Mouse (Mus musculus): Measurements from ENCODE around the gene Tecpr2. TPM values are rescaled to one million over a fixed set of nuclear protein-coding genes. Genes with fewer than 3 reads are reported as not detected.

Gene Tecpr2
- total RNA-seq, 2 experiments from 2014 or later = 5.1 to 6.0 TPM

- no peak for DNase-seq
Observed at GRCm38 (mm10) chr12:110948082-110948909, 59.2 kb downstream of the Tecpr2 start.

GRCm38 (mm10) chr12:110948910-110949201 lies 59.8 kb downstream of the Tecpr2 start:
- DNase-seq = peak; percentile 52 to 59

GRCm38 (mm10) chr12:110949410-110949809 lies 60.3 kb downstream of the Tecpr2 start:
- peak; percentile 67 to 74 for DNase-seq

- DNase-seq = no peak
Observed at GRCm38 (mm10) chr12:110950151-110950550, 61.1 kb downstream of the Tecpr2 start.

- no peak for DNase-seq
Observed at GRCm38 (mm10) chr12:110951236-110951635, 62.2 kb downstream of the Tecpr2 start.

- DNase-seq = no peak
Observed at GRCm38 (mm10) chr12:110952628-110953385, 63.7 kb downstream of the Tecpr2 start.

GRCm38 (mm10) chr12:110953443-110953842 lies 64.4 kb downstream of the Tecpr2 start:
- no peak for DNase-seq

GRCm38 (mm10) chr12:110953900-110954299 lies 64.8 kb downstream of the Tecpr2 start:
- DNase-seq = no peak

- no peak for DNase-seq
Observed at GRCm38 (mm10) chr12:110954351-110954991, 65.4 kb downstream of the Tecpr2 start.

- no peak for DNase-seq
Observed at GRCm38 (mm10) chr12:110961973-110962372, 72.9 kb downstream of the Tecpr2 start.

GRCm38 (mm10) chr12:110965500-110965899 lies 76.4 kb downstream of the Tecpr2 start:
- DNase-seq = no peak

- DNase-seq = no peak
Observed at GRCm38 (mm10) chr12:110966079-110966478, 77.0 kb downstream of the Tecpr2 start.

GRCm38 (mm10) chr12:110967146-110967545 lies 78.1 kb downstream of the Tecpr2 start:
- DNase-seq = no peak

- no peak for DNase-seq
Observed at GRCm38 (mm10) chr12:110970408-110970807, 81.3 kb downstream of the Tecpr2 start.

- no peak for DNase-seq
Observed at GRCm38 (mm10) chr12:110971972-110972371, 82.9 kb downstream of the Tecpr2 start.

- DNase-seq = no peak
Observed at GRCm38 (mm10) chr12:110973829-110974228, 84.8 kb downstream of the Tecpr2 start.

GRCm38 (mm10) chr12:110974295-110974694 lies 85.2 kb downstream of the Tecpr2 start:
- peak; percentile 72 to 84 for DNase-seq

- no peak for DNase-seq
Observed at GRCm38 (mm10) chr12:110974726-110975125, 85.7 kb downstream of the Tecpr2 start.

- no peak for DNase-seq
Observed at GRCm38 (mm10) chr12:110975385-110975784, 86.3 kb downstream of the Tecpr2 start.

- DNase-seq = peak; percentile 64 to 84
Observed at GRCm38 (mm10) chr12:110975838-110976468, 86.9 kb downstream of the Tecpr2 start.

- peak in 1 of 2 experiments; percentile 28 for DNase-seq
Observed at GRCm38 (mm10) chr12:110976589-110977344, 87.7 kb downstream of the Tecpr2 start.

- DNase-seq = no peak
Observed at GRCm38 (mm10) chr12:110977345-110977733, 88.3 kb downstream of the Tecpr2 start.
